19 mouse cellular contexts compared by ENCODE assay signal in genomic region chr7:113505047-113505446, GRCm38 (mm10). TPM values are rescaled to one million over a fixed set of nuclear protein-coding genes. Genes with fewer than 3 reads are reported as not detected.
DNase-seq lines count a peak whose midpoint lies in the region; ATAC-seq and TF ChIP-seq lines count a peak whose summit lies in the region.
"Had no signal": no experiment of that assay in that cellular context is flagged by ENCODE, and none has a peak within 500 bp of the region (broad histone marks: within the 10 kb centered on the region; RNA-seq: fewer than 3 reads in every experiment).

No protein-coding gene starts in this region.

- peak in 1 of 2 experiments; percentile 27 for DNase-seq in spleen, adult 2 months (ENCODE audit: low read depth in 1 of 2, low spot score in 2 of 2)
- DNase-seq in spleen, postnatal 10 days (ENCODE audit: low spot score in 2 of 2): no peak
- no peak for DNase-seq in midbrain, embryonic 10.5 days (ENCODE audit: low spot score)
- DNase-seq in layer of hippocampus, adult 8-10 months (ENCODE audit: low spot score in 2 of 2): no peak
- DNase-seq in kidney, postnatal 10 days: no peak
- DNase-seq: adrenal gland, adult 2 months; adrenal gland, postnatal 25 days; cerebellum, adult 11 months; cerebellum, adult 9-10 months; cerebellum, postnatal 25 days; gastrocnemius, postnatal 14 days had no signal

- peaks cover 6% of the 10 kb centered on the region; the same call in 1 of the 2 replicates for H3K4me1 ChIP-seq in spleen, adult 2 months (ENCODE audit: control insufficient read depth, insufficient read depth, insufficient read length)
- no peaks in the 10 kb centered on the region for H3K4me1 ChIP-seq in midbrain, embryonic 10.5 days
- H3K4me1 ChIP-seq: forebrain, embryonic 13.5 days; heart, embryonic 12.5 days; hindbrain, embryonic 10.5 days had no signal

- peak; percentile 50; the same call in 1 of the 2 replicates for ATAC-seq in common myeloid progenitor, adult 5-6 weeks (replicated peaks; ENCODE audit: low read depth, poor library complexity, severe bottlenecking)
- ATAC-seq in monocyte, adult 5-6 weeks (replicated peaks; ENCODE audit: insufficient number of reproducible peaks, low FRiP score, low TSS enrichment, poor library complexity, severe bottlenecking): peak; percentile 66; the same call in 1 of the 2 replicates
- ATAC-seq: forebrain, embryonic 13.5 days; forebrain, postnatal 0 days had no signal

- TF ChIP-seq POLR2A in spleen, adult 2 months (IDR thresholded peaks at IDR 0.05; ENCODE audit: low read depth, low read length): no peak

- no peaks in the 10 kb centered on the region for H3K36me3 ChIP-seq in spleen, adult 2 months (ENCODE audit: control insufficient read depth, insufficient read depth, low read length)
- no peaks in the 10 kb centered on the region for H3K36me3 ChIP-seq in midbrain, embryonic 10.5 days
- H3K36me3 ChIP-seq: embryonic facial prominence, embryonic 13.5 days; heart, embryonic 12.5 days; hindbrain, embryonic 10.5 days had no signal

- H3K4me3 ChIP-seq in spleen, adult 2 months (ENCODE audit: extremely low read depth, insufficient read depth, insufficient read length): no peak overlapping the region
- H3K4me3 ChIP-seq in midbrain, embryonic 10.5 days: no peak overlapping the region
- H3K4me3 ChIP-seq: embryonic facial prominence, embryonic 13.5 days; forebrain, embryonic 13.5 days; heart, embryonic 12.5 days; hindbrain, embryonic 10.5 days had no signal

- peak overlapping the region; percentile 50 for H3K27ac ChIP-seq in spleen, adult 2 months (ENCODE audit: insufficient read depth, low read length)
- H3K27ac ChIP-seq in midbrain, embryonic 10.5 days (replicated peaks): no peak overlapping the region
- H3K27ac ChIP-seq: forebrain, embryonic 13.5 days; hindbrain, embryonic 10.5 days; hindbrain, embryonic 14.5 days had no signal

- H3K9me3 ChIP-seq in midbrain, embryonic 10.5 days (replicated peaks): no peaks in the 10 kb centered on the region
- H3K9me3 ChIP-seq: embryonic facial prominence, embryonic 13.5 days; forebrain, embryonic 13.5 days; heart, embryonic 12.5 days; hindbrain, embryonic 10.5 days had no signal

- no peak for TF ChIP-seq CTCF in spleen, adult 2 months (IDR thresholded peaks at IDR 0.05; ENCODE audit: extremely low read depth, insufficient read depth, insufficient read length, insufficient replicate concordance)

- WGBS in spleen, adult 2 months: 19% methylated on average over 5 of the region's 5 CpGs
- WGBS in midbrain, embryonic 10.5 days: 86% methylated on average over 5 of the region's 5 CpGs

- H3K27me3 ChIP-seq in spleen, adult 2 months (ENCODE audit: control insufficient read depth, insufficient read depth, low read length): no peaks in the 10 kb centered on the region
- no peaks in the 10 kb centered on the region for H3K27me3 ChIP-seq in midbrain, embryonic 10.5 days (ENCODE audit: low read depth, poor library complexity, severe bottlenecking)
- H3K27me3 ChIP-seq: embryonic facial prominence, embryonic 13.5 days; forebrain, embryonic 13.5 days; heart, embryonic 12.5 days had no signal

RNA-seq across cellular contexts. Expression of gene Far1, which starts 8.6 kb away (rescaled TPM):
- 7.7 and 8.3 TPM in 2 replicates for polyA plus RNA-seq in spleen, adult 2 months (2012; rRNA removed)
- total RNA-seq in common myeloid progenitor, adult 5-6 weeks (2017): 121 and 130 TPM in 2 replicates
- 182 to 213 TPM (median 206 TPM) in 3 replicates for total RNA-seq in monocyte, adult 5-6 weeks (2017)
- 77.9 and 88.9 TPM in 2 replicates for polyA plus RNA-seq in midbrain, embryonic 10.5 days (2016; fragmentation: Nextera tagmentation; extraction: Ambion mirVana)
- total RNA-seq in layer of hippocampus, adult 8-10 months (2022): 100 to 1,000 TPM; 100 to 145 (median 113) TPM
